Mouse (Mus musculus) naive thymus-derived CD4-positive, alpha-beta T cell, adult 5 months (primary cell): ENCODE measurements around the gene Pif1. TPM values are rescaled to one million over a fixed set of nuclear protein-coding genes. Genes with fewer than 3 reads are reported as not detected.

ENCODE experiments used
- polyA plus RNA-seq: library from polyadenylated mRNA; unstranded; fragments of 100-300 nt; shearing (Covaris generic); gene quantifications from one replicate; pipeline ENCODE4 v1.2.1, GENCODE M21; 2017

The Pif1 gene
- not detected for polyA plus RNA-seq

DNA sequence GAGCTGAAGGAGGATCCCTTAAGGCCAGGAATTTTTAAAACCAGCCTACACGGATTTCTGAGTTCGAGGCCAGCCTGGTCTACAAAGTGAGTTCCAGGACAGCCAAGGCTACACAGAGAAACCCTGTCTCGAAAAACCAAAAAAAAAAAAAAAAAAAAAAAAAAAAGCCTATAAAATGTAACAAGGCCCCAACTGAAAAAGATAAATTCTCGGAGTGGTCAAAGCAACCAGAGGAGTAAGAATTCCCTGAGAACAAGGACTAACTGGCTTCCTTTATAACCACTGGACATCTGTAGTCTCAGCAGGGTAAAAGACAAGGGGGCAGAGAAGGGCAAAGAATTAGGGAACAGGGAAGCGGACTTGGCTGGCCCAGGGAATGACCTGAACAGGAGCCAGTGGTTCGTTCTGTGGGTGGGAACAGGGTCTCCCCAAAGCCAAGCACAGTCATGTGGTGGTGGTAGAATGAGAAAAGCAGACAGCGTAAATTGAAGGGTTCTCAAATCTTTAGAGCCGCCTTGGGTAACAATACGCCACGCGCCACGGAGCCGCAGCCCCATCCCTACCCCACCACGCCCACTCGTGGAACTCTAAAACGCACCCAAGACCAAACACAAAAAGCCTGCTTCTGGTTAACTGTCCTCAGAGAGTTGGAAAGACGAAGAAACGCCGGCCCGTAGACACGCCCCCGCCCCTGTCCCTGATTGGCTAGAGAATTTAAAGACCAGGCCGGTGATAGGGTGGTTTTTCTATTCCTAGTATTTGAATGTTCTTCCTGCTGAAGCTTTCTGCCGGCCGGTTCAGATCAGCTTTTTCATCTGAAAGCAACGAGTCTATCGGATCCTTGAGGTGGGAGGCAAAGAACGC, at the start of gene Pif1:
Pif1 (plus strand) TSS at position 755 of the 864 bp plus-strand sequence.

DNA sequence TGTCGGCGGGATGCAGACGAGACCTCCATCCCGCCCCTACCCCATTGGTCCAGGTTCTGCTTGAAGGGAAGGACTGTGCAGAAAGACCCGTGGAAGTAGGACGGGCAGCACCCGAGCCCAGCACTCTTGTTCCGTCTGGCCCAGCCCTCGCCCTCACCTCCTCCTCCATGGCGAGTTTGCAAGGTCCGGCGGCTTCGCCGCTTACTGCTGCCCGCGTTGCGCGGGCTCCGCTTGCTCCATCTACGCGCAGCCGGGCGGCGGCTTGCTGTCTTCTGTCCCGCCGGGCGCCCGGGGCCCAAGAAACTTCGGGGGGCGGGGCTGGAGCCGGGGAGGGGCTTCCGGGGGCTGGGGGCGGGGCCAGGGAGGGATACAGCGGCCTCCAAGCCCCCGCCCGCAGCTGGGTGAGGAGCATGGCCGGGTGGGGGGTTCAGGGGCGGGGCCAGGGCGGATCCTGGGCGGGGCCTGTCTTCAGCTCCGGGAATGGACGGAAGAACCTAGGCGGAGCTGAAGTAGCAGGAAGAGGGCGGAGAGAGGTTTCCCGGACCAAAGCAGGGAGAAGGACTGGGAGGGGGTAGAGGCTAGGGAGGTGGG, 7.1 kb upstream of the Pif1 start, which contains the start of gene Plekho2:
Plekho2 (minus strand) TSS at position 260 of the 591 bp plus-strand sequence.

DNA sequence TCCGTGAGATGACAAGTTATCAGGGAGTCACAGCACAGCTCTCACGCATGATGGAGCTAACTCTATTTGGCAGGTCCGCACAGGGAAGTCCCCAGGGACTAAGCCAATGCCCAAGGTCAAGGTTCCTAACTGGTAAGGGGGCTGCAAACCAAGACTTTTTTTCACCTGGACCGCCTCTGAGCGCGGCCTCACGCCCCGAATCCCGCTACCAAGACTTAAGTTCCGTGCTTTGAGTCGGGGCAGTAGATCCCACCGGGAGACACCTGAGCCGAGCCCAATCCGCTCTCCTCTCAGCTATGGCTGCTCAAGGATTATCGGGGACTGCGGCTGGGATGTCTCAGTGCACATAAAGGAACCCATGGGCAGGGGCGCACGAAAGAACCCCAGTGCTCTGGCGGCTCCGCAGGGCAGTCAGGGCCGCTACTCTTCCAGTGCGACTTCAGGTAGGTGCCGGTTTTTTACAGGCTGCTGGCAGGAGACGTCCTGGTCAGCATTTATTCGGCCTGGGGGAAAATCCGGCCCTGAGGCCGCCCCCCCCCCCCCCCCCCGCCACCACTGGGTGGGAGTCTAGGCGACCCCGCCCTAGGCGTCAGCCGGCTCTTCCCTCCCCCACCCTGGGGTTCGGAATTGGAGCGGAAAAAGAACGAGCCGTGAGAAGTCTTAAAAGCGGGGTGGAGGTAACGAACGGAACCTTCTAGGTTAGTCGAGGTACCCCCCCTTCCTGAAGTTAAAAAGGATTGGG, 42.2 kb downstream of the Pif1 start, which contains the start of gene Rbpms2:
Rbpms2 (plus strand) TSS at position 624 of the 742 bp plus-strand sequence.

Other genes with a start within 250 kb of the Pif1 start
- 31.4 TPM for gene Pdcd7, start 241.1 kb upstream of the Pif1 start, polyA plus RNA-seq
- not detected for gene Ubap1l, start 226.1 kb upstream of the Pif1 start, polyA plus RNA-seq
- gene Kbtbd13, start 195.5 kb upstream of the Pif1 start, polyA plus RNA-seq, result not detected
- not detected for gene Rasl12, start 188.7 kb upstream of the Pif1 start, polyA plus RNA-seq
- not detected for gene Slc51b, start 164.2 kb upstream of the Pif1 start, polyA plus RNA-seq
- 34.6 TPM for gene Mtfmt, start 151.4 kb upstream of the Pif1 start, polyA plus RNA-seq
- gene Spg21, start 126.2 kb upstream of the Pif1 start, polyA plus RNA-seq, result 92.1 TPM
- gene Ankdd1a, start 67.0 kb upstream of the Pif1 start, polyA plus RNA-seq, result not detected
- gene Plekho2, start 7.1 kb upstream of the Pif1 start, polyA plus RNA-seq, result 25.0 TPM
- 0.92 TPM for gene Rbpms2, start 42.5 kb downstream of the Pif1 start, polyA plus RNA-seq
- gene Oaz2, start 80.8 kb downstream of the Pif1 start, polyA plus RNA-seq, result 71.8 TPM
- 6.0 TPM for gene Zfp609, start 240.4 kb downstream of the Pif1 start, polyA plus RNA-seq